Mouse (Mus musculus): Measurements from ENCODE around the gene N4bp2l2. TPM values are rescaled to one million over a fixed set of nuclear protein-coding genes. Genes with fewer than 3 reads are reported as not detected.

The N4bp2l2 gene
- polyA plus RNA-seq, 1 experiment from 2014 or later = 45.0 TPM

GRCm38 (mm10) chr5:150625528-150625927 lies 40.5 kb downstream of the N4bp2l2 start:
- no peaks in the 10 kb centered on the region for H3K27me3 ChIP-seq (ENCODE audit: control insufficient read depth, insufficient read depth, low read length)
- H3K4me1 ChIP-seq (replicated peaks; ENCODE audit: control insufficient read depth, insufficient read depth, low read length) = no peaks in the 10 kb centered on the region
- 95% methylated on average over 7 of the region's 7 CpGs for WGBS
- no peak overlapping the region for H3K27ac ChIP-seq (ENCODE audit: low read depth, low read length)
- DNase-seq (ENCODE audit: low spot score) = no peak
- no peak overlapping the region for H3K4me2 ChIP-seq (replicated peaks; ENCODE audit: low read depth, low read length)
- no peaks in the 10 kb centered on the region for H3K9me3 ChIP-seq (ENCODE audit: control insufficient read depth, low read length)
- ATAC-seq (ENCODE audit: low FRiP score) = no peak
- H3K4me3 ChIP-seq (ENCODE audit: low read depth, low read length) = no peak overlapping the region
- no peaks in the 10 kb centered on the region for H3K36me3 ChIP-seq (ENCODE audit: control insufficient read depth, insufficient read depth, low read length)
- H3K9ac ChIP-seq (ENCODE audit: low read depth, low read length) = no peak overlapping the region

DNA sequence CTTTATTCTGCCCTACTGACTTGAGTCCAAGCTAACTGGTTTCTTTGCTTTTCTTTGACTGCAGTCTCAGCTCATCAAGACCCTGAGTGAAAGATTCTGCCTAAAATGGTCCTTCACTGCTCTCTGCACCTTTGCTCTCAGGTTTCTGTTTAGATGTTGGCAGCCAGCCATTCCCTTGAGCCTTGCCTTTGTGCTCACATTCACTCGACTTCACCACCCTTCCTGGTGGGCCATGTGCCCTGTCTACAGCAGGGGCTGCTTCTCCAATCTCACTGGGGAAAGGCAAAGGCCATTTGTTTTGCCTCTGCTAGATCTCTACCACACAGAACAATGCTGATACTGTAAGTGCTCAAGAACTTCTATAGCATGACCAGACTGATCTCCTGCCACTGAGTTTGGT lies 43.2 kb downstream of the N4bp2l2 start:
- Histone ChIP-seq H3K4me1 (replicated peaks; ENCODE audit: control insufficient read depth, insufficient read depth, low read length) (no peaks in the 10 kb centered on the region), H3K9ac (ENCODE audit: low read depth, low read length) (no peak overlapping the region), H3K9me3 (ENCODE audit: control insufficient read depth, low read length) (no peaks in the 10 kb centered on the region), H3K4me2 (replicated peaks; ENCODE audit: low read depth, low read length) (no peak overlapping the region), H3K27ac (ENCODE audit: low read depth, low read length) (no peak overlapping the region), H3K27me3 (ENCODE audit: control insufficient read depth, insufficient read depth, low read length) (no peaks in the 10 kb centered on the region), H3K36me3 (ENCODE audit: control insufficient read depth, insufficient read depth, low read length) (no peaks in the 10 kb centered on the region), H3K4me3 (ENCODE audit: low read depth, low read length) (no peak overlapping the region)
- DNase-seq (ENCODE audit: low spot score) = no peak
- no peak for ATAC-seq (ENCODE audit: low FRiP score)
- WGBS = 48% methylated on average over 1 of the region's 1 CpGs

DNA sequence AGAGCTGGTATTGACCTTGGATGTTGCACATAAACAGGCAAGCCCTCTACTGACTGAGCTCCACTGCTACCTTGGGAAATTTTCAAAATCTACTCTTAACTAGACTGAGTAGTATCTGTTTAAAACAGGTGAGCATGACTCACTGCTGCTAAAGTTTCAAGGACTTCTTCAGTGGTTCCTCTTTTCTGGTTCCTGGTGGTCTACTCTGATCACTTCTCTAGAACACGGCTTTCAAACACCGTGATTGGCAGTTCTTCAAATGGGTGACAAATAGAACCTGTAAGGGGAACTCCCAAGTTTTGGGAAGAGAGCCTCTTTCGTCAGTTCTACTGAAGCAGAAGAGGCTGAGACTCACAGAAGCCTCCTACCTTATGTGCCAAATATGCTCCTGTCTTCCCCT lies 44.4 kb downstream of the N4bp2l2 start:
- WGBS = 93% methylated on average over 3 of the region's 3 CpGs
- no peak for DNase-seq (ENCODE audit: low spot score)

DNA sequence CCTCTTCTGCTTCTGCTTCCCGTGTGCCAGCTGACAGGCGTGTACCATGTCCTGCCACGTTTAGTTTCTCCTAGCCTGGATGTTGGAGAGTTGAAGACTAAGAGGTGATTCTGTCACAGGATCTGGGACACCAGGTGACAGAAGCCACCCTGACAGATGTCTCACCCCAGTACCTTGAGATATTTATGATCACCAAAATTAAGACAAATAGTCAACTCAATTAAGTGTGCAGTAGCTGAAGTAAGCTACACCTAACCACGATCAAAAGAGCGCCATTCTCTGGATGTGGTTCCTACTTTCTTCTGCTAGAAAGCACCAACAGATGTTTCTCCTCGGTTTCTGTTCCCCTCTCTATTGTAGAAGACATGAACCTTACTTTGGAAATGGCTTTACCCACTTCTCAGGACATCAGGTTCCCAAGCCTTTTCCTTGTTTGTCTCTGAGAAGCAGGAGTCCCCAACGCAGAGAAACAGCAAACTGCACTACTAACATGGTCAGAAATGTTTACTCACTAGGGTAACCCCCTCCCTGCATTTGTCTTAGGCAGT lies 45.3 kb downstream of the N4bp2l2 start:
- Histone ChIP-seq H3K4me1 (replicated peaks; ENCODE audit: control insufficient read depth, insufficient read depth, low read length) (no peaks in the 10 kb centered on the region), H3K27ac (ENCODE audit: low read depth, low read length) (no peak overlapping the region), H3K9ac (ENCODE audit: low read depth, low read length) (no peak overlapping the region), H3K4me2 (replicated peaks; ENCODE audit: low read depth, low read length) (no peak overlapping the region), H3K4me3 (ENCODE audit: low read depth, low read length) (no peak overlapping the region), H3K27me3 (ENCODE audit: control insufficient read depth, insufficient read depth, low read length) (no peaks in the 10 kb centered on the region), H3K9me3 (ENCODE audit: control insufficient read depth, low read length) (no peaks in the 10 kb centered on the region), H3K36me3 (ENCODE audit: control insufficient read depth, insufficient read depth, low read length) (no peaks in the 10 kb centered on the region)
- DNase-seq (ENCODE audit: low spot score) = no peak
- 87% methylated on average over 7 of the region's 7 CpGs for WGBS
- ATAC-seq (ENCODE audit: low FRiP score) = no peak

More for the DNA sequence above, 44.4 kb downstream of the N4bp2l2 start:
- no peaks in the 10 kb centered on the region for H3K4me1 ChIP-seq (replicated peaks; ENCODE audit: control insufficient read depth, insufficient read depth, low read length)
- no peak overlapping the region for H3K4me2 ChIP-seq (replicated peaks; ENCODE audit: low read depth, low read length)
- no peak overlapping the region for H3K27ac ChIP-seq (ENCODE audit: low read depth, low read length)
- H3K9me3 ChIP-seq (ENCODE audit: control insufficient read depth, low read length) = no peaks in the 10 kb centered on the region
- H3K9ac ChIP-seq (ENCODE audit: low read depth, low read length) = no peak overlapping the region
- no peaks in the 10 kb centered on the region for H3K36me3 ChIP-seq (ENCODE audit: control insufficient read depth, insufficient read depth, low read length)
- ATAC-seq (ENCODE audit: low FRiP score) = no peak
- H3K27me3 ChIP-seq (ENCODE audit: control insufficient read depth, insufficient read depth, low read length) = no peaks in the 10 kb centered on the region
- H3K4me3 ChIP-seq (ENCODE audit: low read depth, low read length) = no peak overlapping the region

GRCm38 (mm10) chr5:150618599-150619355 lies 47.2 kb downstream of the N4bp2l2 start:
- no peak for ATAC-seq (ENCODE audit: low FRiP score)
- H3K27ac ChIP-seq (ENCODE audit: low read depth, low read length) = no peak overlapping the region
- WGBS = 93% methylated on average over 10 of the region's 10 CpGs
- H3K4me3 ChIP-seq (ENCODE audit: low read depth, low read length) = no peak overlapping the region
- H3K27me3 ChIP-seq (ENCODE audit: control insufficient read depth, insufficient read depth, low read length) = no peaks in the 10 kb centered on the region
- no peak overlapping the region for H3K4me2 ChIP-seq (replicated peaks; ENCODE audit: low read depth, low read length)
- no peak overlapping the region for H3K9ac ChIP-seq (ENCODE audit: low read depth, low read length)
- H3K36me3 ChIP-seq (ENCODE audit: control insufficient read depth, insufficient read depth, low read length) = no peaks in the 10 kb centered on the region
- H3K4me1 ChIP-seq (replicated peaks; ENCODE audit: control insufficient read depth, insufficient read depth, low read length) = no peaks in the 10 kb centered on the region
- no peak for DNase-seq (ENCODE audit: low spot score)
- no peaks in the 10 kb centered on the region for H3K9me3 ChIP-seq (ENCODE audit: control insufficient read depth, low read length)

DNA sequence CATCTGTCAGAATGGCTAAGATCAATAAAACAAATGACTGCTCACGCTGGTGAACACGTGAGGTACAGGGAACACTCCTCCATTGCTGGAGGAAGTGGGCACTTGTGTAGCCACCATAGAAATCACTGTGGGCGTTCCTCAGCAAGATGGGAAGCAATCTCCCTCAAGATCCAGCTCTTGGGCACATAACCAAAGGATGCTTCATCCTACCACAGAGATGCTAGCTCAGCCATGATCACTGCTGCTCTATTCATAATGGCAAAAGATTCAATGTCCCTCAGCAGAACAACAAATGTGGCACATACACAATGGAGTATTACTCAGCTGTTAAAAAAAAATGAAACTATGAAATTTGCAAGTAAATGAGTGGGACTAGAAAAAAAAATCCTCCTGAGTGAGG lies 49.3 kb downstream of the N4bp2l2 start:
- no peak for ATAC-seq (ENCODE audit: low FRiP score)
- WGBS = 83% methylated on average over 3 of the region's 3 CpGs
- DNase-seq (ENCODE audit: low spot score) = no peak

GRCm38 (mm10) chr5:150616216-150616615 lies 49.8 kb downstream of the N4bp2l2 start:
- H3K9me3 ChIP-seq (ENCODE audit: control insufficient read depth, low read length) = no peaks in the 10 kb centered on the region
- no peak overlapping the region for H3K9ac ChIP-seq (ENCODE audit: low read depth, low read length)
- H3K4me2 ChIP-seq (replicated peaks; ENCODE audit: low read depth, low read length) = no peak overlapping the region
- no peaks in the 10 kb centered on the region for H3K4me1 ChIP-seq (replicated peaks; ENCODE audit: control insufficient read depth, insufficient read depth, low read length)
- no peak overlapping the region for H3K27ac ChIP-seq (ENCODE audit: low read depth, low read length)
- no peak overlapping the region for H3K4me3 ChIP-seq (ENCODE audit: low read depth, low read length)
- WGBS = 95% methylated on average over 2 of the region's 2 CpGs
- no peaks in the 10 kb centered on the region for H3K36me3 ChIP-seq (ENCODE audit: control insufficient read depth, insufficient read depth, low read length)
- ATAC-seq (ENCODE audit: low FRiP score) = no peak
- DNase-seq (ENCODE audit: low spot score) = no peak
- no peaks in the 10 kb centered on the region for H3K27me3 ChIP-seq (ENCODE audit: control insufficient read depth, insufficient read depth, low read length)

More for the DNA sequence above, 49.3 kb downstream of the N4bp2l2 start:
- Histone ChIP-seq H3K27ac (ENCODE audit: low read depth, low read length) (no peak overlapping the region), H3K27me3 (ENCODE audit: control insufficient read depth, insufficient read depth, low read length) (no peaks in the 10 kb centered on the region), H3K4me2 (replicated peaks; ENCODE audit: low read depth, low read length) (no peak overlapping the region), H3K9ac (ENCODE audit: low read depth, low read length) (no peak overlapping the region), H3K9me3 (ENCODE audit: control insufficient read depth, low read length) (no peaks in the 10 kb centered on the region), H3K4me1 (replicated peaks; ENCODE audit: control insufficient read depth, insufficient read depth, low read length) (no peaks in the 10 kb centered on the region), H3K4me3 (ENCODE audit: low read depth, low read length) (no peak overlapping the region), H3K36me3 (ENCODE audit: control insufficient read depth, insufficient read depth, low read length) (no peaks in the 10 kb centered on the region)

GRCm38 (mm10) chr5:150614054-150614453 lies 51.9 kb downstream of the N4bp2l2 start:
- ATAC-seq (ENCODE audit: low FRiP score) = no peak
- no peak overlapping the region for H3K9ac ChIP-seq (ENCODE audit: low read depth, low read length)

DNA sequence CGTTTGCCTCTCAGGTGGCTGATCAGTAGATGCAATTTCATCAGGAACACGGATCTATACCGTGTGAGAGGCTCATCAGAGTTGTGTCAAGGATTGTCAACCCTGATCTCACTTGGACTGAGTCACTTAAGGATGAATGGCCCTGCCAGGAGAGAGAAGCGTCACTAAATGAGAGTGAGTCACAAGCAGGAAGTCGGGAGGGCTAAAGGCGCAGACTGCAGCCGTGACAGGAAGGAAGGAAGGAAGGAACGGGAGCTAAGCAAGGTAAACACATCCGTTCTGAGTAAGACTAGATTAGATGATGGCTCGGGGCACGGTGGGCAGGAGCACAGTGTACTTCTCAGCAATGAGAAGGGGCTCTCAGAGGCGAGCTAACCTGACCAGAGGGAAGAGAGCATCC lies 54.3 kb downstream of the N4bp2l2 start:
- no peaks in the 10 kb centered on the region for H3K4me1 ChIP-seq (replicated peaks; ENCODE audit: control insufficient read depth, insufficient read depth, low read length)
- no peaks in the 10 kb centered on the region for H3K36me3 ChIP-seq (ENCODE audit: control insufficient read depth, insufficient read depth, low read length)
- no peaks in the 10 kb centered on the region for H3K27me3 ChIP-seq (ENCODE audit: control insufficient read depth, insufficient read depth, low read length)
- ATAC-seq (ENCODE audit: low FRiP score) (no peak), DNase-seq (ENCODE audit: low spot score) (no peak)
- no peak overlapping the region for H3K27ac ChIP-seq (ENCODE audit: low read depth, low read length)
- no peak overlapping the region for H3K9ac ChIP-seq (ENCODE audit: low read depth, low read length)
- H3K9me3 ChIP-seq (ENCODE audit: control insufficient read depth, low read length) = no peaks in the 10 kb centered on the region
- no peak overlapping the region for H3K4me2 ChIP-seq (replicated peaks; ENCODE audit: low read depth, low read length)
- no peak overlapping the region for H3K4me3 ChIP-seq (ENCODE audit: low read depth, low read length)
- 80% methylated on average over 12 of the region's 12 CpGs for WGBS

More at GRCm38 (mm10) chr5:150614054-150614453, 51.9 kb downstream of the N4bp2l2 start:
- H3K27ac ChIP-seq (ENCODE audit: low read depth, low read length) = no peak overlapping the region
- H3K4me1 ChIP-seq (replicated peaks; ENCODE audit: control insufficient read depth, insufficient read depth, low read length) = no peaks in the 10 kb centered on the region
- H3K36me3 ChIP-seq (ENCODE audit: control insufficient read depth, insufficient read depth, low read length) = no peaks in the 10 kb centered on the region
- H3K27me3 ChIP-seq (ENCODE audit: control insufficient read depth, insufficient read depth, low read length) = no peaks in the 10 kb centered on the region
- no peaks in the 10 kb centered on the region for H3K9me3 ChIP-seq (ENCODE audit: control insufficient read depth, low read length)
- WGBS = 92% methylated on average over 2 of the region's 2 CpGs
- H3K4me2 ChIP-seq (replicated peaks; ENCODE audit: low read depth, low read length) = no peak overlapping the region
- DNase-seq (ENCODE audit: low spot score) = no peak
- no peak overlapping the region for H3K4me3 ChIP-seq (ENCODE audit: low read depth, low read length)

Measured in hindbrain, embryonic 11.5 days (tissue).